Mouse (Mus musculus) left cerebral cortex, adult 2 months (tissue): ENCODE results near the gene Stxbp1. TPM values are rescaled to one million over a fixed set of nuclear protein-coding genes. Genes with fewer than 3 reads are reported as not detected.

ENCODE experiments used
- DNase-seq, 2 experiments: peaks; one replicate each; pipeline ENCODE4 v3.0.0; 2021 to 2022; ENCODE audit warnings: low spot score in 2 of 2, mixed read lengths in 1 of 2; ENCODE audit errors: extremely low spot score in 1 of 2
- H3K27ac ChIP-seq: fragments of 200-600 bp; 2 replicates; pipeline ENCODE4 v1.8.1; 2022
- H3K4me3 ChIP-seq: fragments of 200-600 bp; 2 replicates; pipeline ENCODE4 v1.8.1; 2022
- CTCF ChIP-seq: fragments of 200-600 bp; IDR thresholded peaks from 2 replicates; pipeline ENCODE4 v1.8.1; 2022; ENCODE audit warnings: antibody characterized with exemption, mild to moderate bottlenecking, moderate library complexity
- intact Hi-C: fragments of 180-260 bp; cut with DNase I; formaldehyde crosslinking; loops from one replicate; pipeline ENCODE4 v1.15.1; 2025
- total RNA-seq, 2 experiments: library from RNA; stranded (reverse); gene quantifications; 2 replicates each; pipeline ENCODE4 v1.2.3; 2021

Gene Stxbp1
- total RNA-seq, 2 experiments from 2014 or later, result 947 to 984 TPM

GRCm38 (mm10) chr2:32870275-32871100 lies 23.4 kb upstream of the Stxbp1 start:
- Histone ChIP-seq H3K27ac (no peak overlapping the region), H3K4me3 (no peak overlapping the region)
- TF ChIP-seq CTCF, result no peak
- intact Hi-C loops, result no loop called here
- DNase-seq, result no peak

GRCm38 (mm10) chr2:32869721-32870274 lies 22.8 kb upstream of the Stxbp1 start:
- no peak overlapping the region for H3K4me3 ChIP-seq
- no peak overlapping the region for H3K27ac ChIP-seq
- no peak for TF ChIP-seq CTCF
- intact Hi-C loops, result no loop called here
- no peak for DNase-seq

- intact Hi-C loops, result no loop called here
- no peak for TF ChIP-seq CTCF
- no peak for DNase-seq
- Histone ChIP-seq H3K4me3 (no peak overlapping the region), H3K27ac (no peak overlapping the region)
These were observed 20.3 kb upstream of the Stxbp1 start for GRCm38 (mm10) chr2:32867354-32867753.

GRCm38 (mm10) chr2:32864755-32865154 lies 17.7 kb upstream of the Stxbp1 start:
- no peak overlapping the region for H3K4me3 ChIP-seq
- TF ChIP-seq CTCF, result peak; percentile 96
- intact Hi-C loops, result loop anchor here (1.0 kb wide), 2 partner anchors 48 to 64 kb away; no protein-coding TSS in a partner anchor
- DNase-seq, result no peak
- H3K27ac ChIP-seq, result no peak overlapping the region

- Histone ChIP-seq H3K4me3 (no peak overlapping the region), H3K27ac (no peak overlapping the region)
- no peak for DNase-seq
- TF ChIP-seq CTCF, result no peak
- intact Hi-C loops, result no loop called here
These were observed 16.3 kb upstream of the Stxbp1 start for GRCm38 (mm10) chr2:32863317-32863716.

- intact Hi-C loops, result no loop called here
- DNase-seq, result no peak
- H3K4me3 ChIP-seq, result no peak overlapping the region
- no peak overlapping the region for H3K27ac ChIP-seq
- no peak for TF ChIP-seq CTCF
These were observed 13.8 kb upstream of the Stxbp1 start for GRCm38 (mm10) chr2:32860799-32861198.

- Histone ChIP-seq H3K4me3 (no peak overlapping the region), H3K27ac (no peak overlapping the region)
- DNase-seq, result no peak
- no peak for TF ChIP-seq CTCF
- intact Hi-C loops, result no loop called here
These were observed 12.6 kb upstream of the Stxbp1 start for GRCm38 (mm10) chr2:32859622-32860012.

- Histone ChIP-seq H3K4me3 (no peak overlapping the region), H3K27ac (no peak overlapping the region)
- TF ChIP-seq CTCF, result peak; percentile 90
- intact Hi-C loops, result no loop called here
- DNase-seq, result peak in 1 of 2 experiments; percentile 54
These were observed 12.1 kb upstream of the Stxbp1 start for GRCm38 (mm10) chr2:32859010-32859621.

- no peak overlapping the region for H3K27ac ChIP-seq
- TF ChIP-seq CTCF, result peak; percentile 96
- DNase-seq, result peak; percentile 83 to 85
- intact Hi-C loops, result loop anchor here (1.0 kb wide), 1 partner anchor 78 kb away; no protein-coding TSS in a partner anchor
- no peak overlapping the region for H3K4me3 ChIP-seq
These were observed 10.5 kb upstream of the Stxbp1 start for GRCm38 (mm10) chr2:32857584-32857983.

- Histone ChIP-seq H3K4me3 (no peak overlapping the region), H3K27ac (peak overlapping the region; percentile 36; the same call in 1 of the 2 replicates)
- no peak for DNase-seq
- intact Hi-C loops, result no loop called here
- no peak for TF ChIP-seq CTCF
These were observed 8.9 kb upstream of the Stxbp1 start for GRCm38 (mm10) chr2:32855790-32856465.

- no peak overlapping the region for H3K4me3 ChIP-seq
- no peak for DNase-seq
- no peak overlapping the region for H3K27ac ChIP-seq
- TF ChIP-seq CTCF, result no peak
- intact Hi-C loops, result no loop called here
These were observed 8.2 kb upstream of the Stxbp1 start for GRCm38 (mm10) chr2:32855046-32855785.
